Mouse (Mus musculus): ENCODE data around the gene Arhgef28.
A peak's percentile ranks its signal among the peaks of the same experiment; 100 is the strongest.
"Not testable (repeated sequence)": the region's sequence is repeated elsewhere in the genome, so short reads cannot be mapped to it uniquely, and the experiment has no call there.

Gene Arhgef28

GRCm38 (mm10) chr13:98073190-98073589, 133.0 kb downstream of the Arhgef28 start:
- DNase-seq (ENCODE audit: low spot score in 2 of 2) = no peak

GRCm38 (mm10) chr13:98070458-98070857, 135.8 kb downstream of the Arhgef28 start:
- no peak for DNase-seq (ENCODE audit: low spot score in 2 of 2)

GRCm38 (mm10) chr13:98069646-98070045, 136.6 kb downstream of the Arhgef28 start:
- no peak for DNase-seq (ENCODE audit: low spot score in 2 of 2)

GRCm38 (mm10) chr13:98062843-98063242, 143.4 kb downstream of the Arhgef28 start:
- DNase-seq (ENCODE audit: low spot score in 2 of 2) = no peak

GRCm38 (mm10) chr13:98060121-98060520, 146.1 kb downstream of the Arhgef28 start:
- DNase-seq (ENCODE audit: low spot score in 2 of 2) = not testable (repeated sequence)

- DNase-seq (ENCODE audit: low spot score in 2 of 2) = no peak
Measured at GRCm38 (mm10) chr13:98055194-98055593, 151.0 kb downstream of the Arhgef28 start.

DNA sequence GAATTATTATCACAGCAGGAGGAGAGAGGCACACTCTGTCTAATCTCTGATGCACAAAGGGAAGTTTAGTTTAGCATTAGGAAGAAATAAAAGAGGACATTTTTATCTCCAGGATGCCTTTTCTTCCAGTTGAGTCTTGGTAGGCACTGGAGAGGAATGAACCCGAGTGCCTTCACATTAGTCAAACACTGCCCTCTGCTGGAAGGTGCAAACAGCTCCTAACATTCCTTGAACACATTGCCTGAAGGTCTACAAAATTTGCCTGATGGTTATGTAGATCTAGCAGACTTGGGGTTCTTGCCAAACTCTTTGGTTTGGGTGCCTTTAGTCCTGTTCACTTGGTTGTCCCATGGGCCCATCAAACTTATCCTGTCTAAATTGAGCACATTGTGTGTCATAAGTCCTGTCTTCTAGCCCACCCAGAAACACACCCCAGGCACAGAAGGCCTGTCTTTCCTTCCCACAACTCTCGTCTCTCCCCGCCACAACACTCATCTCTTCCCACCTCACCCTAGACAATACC, 165.6 kb downstream of the Arhgef28 start:
- no peak for DNase-seq (ENCODE audit: low spot score in 2 of 2)

DNA sequence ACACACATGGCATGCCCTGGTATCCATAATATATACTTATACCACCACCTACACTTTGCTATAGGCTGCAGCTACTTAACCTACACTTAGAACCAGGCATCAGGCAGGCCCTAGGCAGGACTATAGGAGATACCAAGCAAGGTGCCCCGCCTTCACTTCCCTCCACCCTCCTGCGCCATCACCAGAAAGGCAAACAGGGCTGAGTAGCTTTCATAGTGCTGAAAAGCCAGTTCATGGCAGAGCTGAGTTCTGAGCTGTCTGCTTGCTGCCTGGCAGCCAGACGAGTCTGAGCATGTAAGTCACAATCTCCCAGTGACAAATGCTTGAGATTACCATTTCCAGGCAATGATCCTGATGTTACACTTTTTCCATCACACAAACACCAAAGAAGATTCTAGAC, 167.5 kb downstream of the Arhgef28 start:
- DNase-seq (ENCODE audit: low spot score in 2 of 2) = peak in 1 of 2 experiments; percentile 66

- DNase-seq (ENCODE audit: low spot score in 2 of 2) = no peak
Measured at GRCm38 (mm10) chr13:98037693-98038092, 168.5 kb downstream of the Arhgef28 start.

DNA sequence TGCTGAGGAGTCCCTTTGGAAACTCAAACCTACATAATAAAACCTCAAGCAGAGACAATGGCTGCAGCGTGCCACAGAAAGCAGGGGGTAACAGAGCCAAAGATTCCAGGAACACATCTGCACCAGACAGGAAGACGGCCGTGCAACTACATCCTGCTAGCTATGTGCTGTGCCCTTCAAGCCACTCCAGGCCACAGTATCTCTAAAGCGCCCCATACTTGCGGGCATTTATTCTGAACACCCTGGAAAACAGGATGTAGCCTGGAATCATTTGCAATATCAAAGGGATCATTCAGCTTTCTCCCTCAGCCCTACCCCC, 174.6 kb downstream of the Arhgef28 start:
- no peak for DNase-seq (ENCODE audit: low spot score in 2 of 2)

GRCm38 (mm10) chr13:98030959-98031641, 175.1 kb downstream of the Arhgef28 start:
- DNase-seq (ENCODE audit: low spot score in 2 of 2) = peak; percentile 55 to 76

- no peak for DNase-seq (ENCODE audit: low spot score in 2 of 2)
Measured at GRCm38 (mm10) chr13:98030041-98030440, 176.2 kb downstream of the Arhgef28 start.

DNA sequence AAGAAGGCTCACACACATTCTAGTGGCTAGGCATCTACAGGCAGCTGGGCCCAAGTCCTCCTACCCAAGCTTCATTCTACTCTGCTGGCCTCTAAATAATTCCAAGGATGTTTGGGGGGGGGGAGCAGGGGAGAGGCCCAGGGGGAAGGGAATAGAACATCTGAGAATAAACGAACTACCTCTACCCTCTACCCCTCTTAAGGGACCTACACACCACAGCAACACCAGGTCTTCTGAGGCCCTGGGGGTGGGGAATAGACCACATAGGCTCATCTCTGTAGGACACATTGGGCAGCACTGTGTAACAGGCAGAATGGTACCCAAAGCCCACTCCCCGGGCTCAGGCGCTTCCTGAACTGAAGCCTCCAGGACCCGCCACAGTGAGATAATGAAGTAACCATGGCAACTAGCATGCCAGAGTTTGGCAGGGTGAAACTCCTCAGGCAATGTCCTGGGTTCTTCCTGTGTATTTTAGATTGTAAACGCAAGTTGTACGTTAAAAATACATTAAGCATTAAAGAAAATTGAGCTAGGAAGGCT, 177.5 kb downstream of the Arhgef28 start:
- no peak for DNase-seq (ENCODE audit: low spot score in 2 of 2)

- DNase-seq (ENCODE audit: low spot score in 2 of 2) = no peak
Measured at GRCm38 (mm10) chr13:98027641-98028204, 178.5 kb downstream of the Arhgef28 start.

- DNase-seq (ENCODE audit: low spot score in 2 of 2) = no peak
Measured at GRCm38 (mm10) chr13:98027122-98027521, 179.1 kb downstream of the Arhgef28 start.

GRCm38 (mm10) chr13:98025706-98026504, 180.3 kb downstream of the Arhgef28 start:
- no peak for DNase-seq (ENCODE audit: low spot score in 2 of 2)

GRCm38 (mm10) chr13:98025162-98025561, 181.1 kb downstream of the Arhgef28 start:
- no peak for DNase-seq (ENCODE audit: low spot score in 2 of 2)

GRCm38 (mm10) chr13:98024680-98025079, 181.6 kb downstream of the Arhgef28 start:
- DNase-seq (ENCODE audit: low spot score in 2 of 2) = no peak

DNA sequence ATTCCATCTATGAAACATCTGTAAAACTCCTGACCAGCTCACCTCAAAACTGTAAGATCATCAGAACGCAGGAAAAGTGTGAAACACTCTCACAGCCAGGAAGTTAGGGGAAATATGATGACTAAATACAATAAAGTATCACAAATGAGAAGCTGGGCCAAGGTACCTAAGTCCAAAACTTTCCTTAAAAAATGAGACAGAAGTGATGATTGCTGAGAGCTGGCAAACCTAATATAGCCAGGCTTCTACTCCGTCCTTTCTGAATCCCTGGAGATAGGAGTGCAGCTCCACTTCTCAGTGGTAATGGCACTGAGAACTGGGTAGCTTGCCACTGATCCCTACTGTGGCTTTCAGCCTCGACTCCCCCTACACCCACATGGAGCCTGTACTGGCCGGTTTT, 184.3 kb downstream of the Arhgef28 start:
- DNase-seq (ENCODE audit: low spot score in 2 of 2) = no peak

DNA sequence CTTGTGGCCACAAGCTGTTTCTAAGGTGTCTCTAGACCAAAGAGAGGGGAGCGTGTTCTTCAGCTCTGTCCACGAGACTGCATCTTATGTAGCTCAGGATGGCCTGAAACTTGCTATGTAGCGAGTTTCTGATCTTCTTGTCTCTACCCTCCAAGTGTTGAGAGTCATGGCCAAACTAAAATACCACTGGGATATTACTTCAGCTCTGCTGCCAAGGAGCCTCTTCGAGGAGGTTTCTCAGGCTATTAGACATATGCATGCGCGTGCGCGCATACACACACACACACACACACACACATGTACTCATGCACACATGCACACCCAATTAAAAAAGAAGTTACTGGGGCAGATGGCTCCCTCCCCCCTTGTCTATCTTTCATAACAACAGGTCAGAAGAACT, 187.4 kb downstream of the Arhgef28 start:
- not testable (repeated sequence) for DNase-seq (ENCODE audit: low spot score in 2 of 2)

DNA sequence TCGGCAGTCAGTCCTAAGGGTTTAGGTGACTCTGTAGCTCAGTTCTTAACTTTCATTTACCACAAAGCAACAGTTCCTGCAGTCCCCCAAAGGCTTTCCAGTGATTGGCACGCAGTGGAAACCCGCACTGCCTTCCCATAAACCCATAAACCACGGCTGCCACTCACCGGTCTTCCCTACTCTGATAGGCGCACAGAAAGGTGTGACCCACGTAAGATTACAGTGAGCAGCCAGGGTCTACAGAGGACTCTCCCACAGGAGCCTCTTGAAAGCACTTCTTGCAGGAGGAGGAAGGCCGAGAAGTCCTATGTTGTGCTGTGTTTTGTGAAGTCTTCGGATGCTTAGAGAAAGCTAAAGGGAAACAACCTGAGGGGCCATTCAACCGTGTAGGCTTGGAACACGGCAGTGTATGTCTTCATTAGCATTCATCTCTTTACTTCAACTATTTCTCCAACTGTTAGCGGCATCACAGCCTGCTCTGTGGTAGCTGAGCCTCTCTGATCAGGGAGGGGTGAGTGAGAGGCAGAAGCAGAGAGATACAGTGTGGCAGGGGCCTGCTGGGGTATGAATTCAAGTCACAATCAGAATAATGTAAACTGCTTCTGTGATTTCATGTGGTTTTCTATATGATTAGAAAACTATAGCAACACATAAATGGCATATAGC, 189.2 kb downstream of the Arhgef28 start:
- DNase-seq (ENCODE audit: low spot score in 2 of 2) = no peak
